Mouse (Mus musculus): ENCODE results near the gene Mast3.
A peak's percentile ranks its signal among the peaks of the same experiment; 100 is the strongest.

The Mast3 gene

DNA sequence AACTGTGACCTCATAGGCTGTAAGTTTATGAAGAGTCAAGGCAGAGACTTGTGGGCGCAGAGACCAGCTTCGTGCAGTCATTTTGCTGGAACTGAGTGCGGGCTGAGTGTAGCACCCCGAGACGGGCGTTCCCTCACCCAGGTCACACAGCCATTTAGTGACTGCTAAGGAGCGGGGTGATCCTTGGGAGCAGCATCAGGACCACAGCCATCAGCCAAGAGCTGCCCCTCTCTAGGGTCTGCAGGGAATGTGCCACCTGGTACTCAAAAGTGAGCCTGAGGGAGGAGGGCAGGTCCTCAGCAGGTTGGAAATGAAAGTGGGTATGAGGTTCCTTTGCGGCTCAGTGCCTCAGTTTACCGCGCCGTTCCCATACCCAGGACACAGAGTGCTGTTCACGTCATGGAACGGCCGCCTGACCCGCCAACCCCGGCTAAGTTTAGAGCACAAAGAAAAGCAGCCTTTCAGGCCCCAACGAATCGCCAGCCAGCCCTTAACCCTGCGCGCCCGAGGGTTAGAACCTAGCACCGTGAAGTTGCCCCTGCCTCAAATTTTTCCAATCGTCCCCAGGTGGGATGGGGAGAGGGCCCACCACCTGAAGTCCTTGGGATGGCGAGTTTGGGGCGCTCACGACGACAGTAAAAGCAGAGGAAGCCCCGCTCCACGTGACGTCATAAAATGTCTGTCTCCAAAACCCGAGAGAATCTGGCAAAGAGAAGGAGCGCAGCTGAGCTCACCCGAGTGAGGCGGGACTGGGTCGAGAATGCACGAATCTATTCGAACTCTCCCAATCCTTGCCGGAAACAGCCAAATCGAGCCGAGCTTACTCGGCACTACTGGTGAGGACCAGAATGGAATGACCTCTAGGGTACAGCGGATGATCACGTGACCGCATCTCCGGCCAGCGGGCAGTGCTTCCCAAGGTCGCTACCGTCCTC lies 60.9 kb downstream of the Mast3 start:
- DNase-seq, result no peak

DNA sequence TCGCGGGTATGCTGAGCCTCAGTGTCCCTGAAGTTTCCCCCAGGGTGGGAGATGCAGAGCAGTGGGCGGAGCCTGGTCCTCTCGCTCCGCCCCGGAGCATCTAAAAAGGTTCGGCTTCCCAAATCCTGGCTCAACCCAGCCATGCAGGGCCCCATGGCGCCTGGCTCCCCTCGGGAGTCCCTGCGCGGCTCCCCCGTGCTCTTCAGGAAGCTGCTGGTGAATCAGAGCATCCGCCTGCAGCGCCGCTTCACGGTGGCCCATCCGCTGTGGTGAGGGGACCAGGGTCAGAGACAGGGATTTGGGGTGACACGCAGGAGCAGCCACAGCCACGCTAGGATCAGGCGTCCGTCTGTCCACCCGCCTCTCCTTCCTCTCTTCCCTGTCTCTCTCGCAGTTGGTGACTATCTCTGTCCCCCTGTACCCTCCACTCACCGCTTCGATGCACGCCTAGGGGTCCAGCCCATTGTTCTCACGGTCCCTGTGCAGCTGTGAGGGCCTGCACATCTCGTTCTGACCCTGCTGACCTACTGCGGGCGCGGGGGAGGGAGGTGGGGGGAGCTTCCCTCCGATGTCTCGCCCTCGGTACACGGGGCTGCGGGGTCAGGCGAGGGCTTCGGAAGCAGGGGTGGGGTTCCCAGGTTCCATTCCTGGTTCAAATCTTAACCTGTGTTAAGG lies 61.7 kb downstream of the Mast3 start:
- no peak for DNase-seq

DNA sequence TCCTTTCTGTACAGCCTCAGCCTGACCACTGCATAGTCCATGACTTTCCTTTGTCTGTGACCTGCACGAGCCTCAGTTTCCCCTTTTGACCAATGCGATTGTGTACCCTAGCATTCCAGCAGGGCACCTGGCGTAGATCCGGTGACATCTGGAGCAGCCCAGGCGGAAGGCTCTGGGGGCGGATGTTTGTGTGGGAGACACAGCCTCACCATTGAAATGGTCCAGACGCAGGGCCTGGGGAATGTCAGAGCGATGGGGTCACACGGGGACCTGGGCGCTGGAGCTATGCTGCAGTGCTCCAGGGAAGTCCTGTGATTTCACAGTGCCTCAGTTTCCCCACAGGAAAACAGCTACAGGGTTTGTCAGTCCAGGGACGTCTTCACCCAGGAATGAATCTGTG lies 62.7 kb downstream of the Mast3 start:
- DNase-seq, result no peak

DNA sequence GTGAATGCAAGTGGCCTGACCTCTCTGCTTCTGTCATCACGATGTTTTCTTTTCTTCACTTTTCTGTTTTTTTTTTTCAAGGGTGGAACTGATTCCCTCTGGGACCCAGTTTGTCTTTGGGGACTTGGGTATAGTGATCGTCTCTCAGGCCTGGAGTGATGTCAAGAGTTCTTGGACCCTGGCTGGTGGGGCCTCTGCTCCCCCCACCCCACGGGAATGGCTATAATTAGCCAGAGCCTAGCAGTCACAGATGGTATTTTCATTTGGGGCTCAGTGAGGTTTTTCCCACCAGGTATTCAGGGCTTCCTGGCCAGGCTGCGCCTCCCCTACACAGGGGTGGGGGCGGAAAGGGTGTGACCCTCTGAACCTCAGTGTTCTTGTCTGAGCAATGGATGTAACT lies 63.2 kb downstream of the Mast3 start:
- no peak for DNase-seq

DNA sequence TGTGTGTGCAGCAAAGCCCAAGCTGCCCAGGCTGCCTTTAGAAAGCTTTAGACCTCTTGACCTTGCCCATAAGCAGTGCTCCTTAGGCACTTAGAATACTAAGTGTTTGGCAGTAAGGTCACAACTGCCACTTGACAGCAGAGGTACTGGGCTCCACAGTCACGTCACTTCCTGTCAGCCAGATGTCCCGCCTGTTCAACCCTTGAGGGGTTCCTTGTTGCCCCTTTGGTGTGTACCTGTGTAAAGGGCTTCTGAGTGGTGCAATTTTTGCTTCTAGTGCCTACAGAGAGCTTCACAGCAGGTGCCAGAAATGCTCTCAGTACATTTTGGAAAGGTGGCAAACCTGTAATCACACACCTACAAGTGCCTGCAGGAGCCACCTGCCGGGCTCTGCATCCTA lies 66.6 kb downstream of the Mast3 start:
- DNase-seq, result no peak

DNA sequence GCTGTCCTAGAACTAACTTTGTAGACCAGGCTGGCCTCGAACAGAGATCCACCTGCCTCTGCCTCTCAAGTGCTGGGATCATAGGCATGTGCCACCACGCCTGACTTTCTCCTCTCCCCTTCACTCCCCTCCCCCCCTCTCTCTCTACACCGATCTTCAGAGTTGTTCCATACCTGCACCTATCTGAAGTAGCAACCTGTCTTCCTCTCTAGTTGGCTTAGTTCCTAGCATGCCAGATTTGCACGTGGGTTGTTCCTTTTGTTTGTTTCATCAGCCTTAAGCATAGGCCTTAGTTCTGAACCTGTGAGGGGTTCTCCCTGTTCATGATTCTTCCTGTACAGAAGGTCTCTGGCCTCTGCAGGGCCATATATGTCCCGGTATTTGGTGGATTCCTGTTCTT lies 67.1 kb downstream of the Mast3 start:
- no peak for DNase-seq

DNA sequence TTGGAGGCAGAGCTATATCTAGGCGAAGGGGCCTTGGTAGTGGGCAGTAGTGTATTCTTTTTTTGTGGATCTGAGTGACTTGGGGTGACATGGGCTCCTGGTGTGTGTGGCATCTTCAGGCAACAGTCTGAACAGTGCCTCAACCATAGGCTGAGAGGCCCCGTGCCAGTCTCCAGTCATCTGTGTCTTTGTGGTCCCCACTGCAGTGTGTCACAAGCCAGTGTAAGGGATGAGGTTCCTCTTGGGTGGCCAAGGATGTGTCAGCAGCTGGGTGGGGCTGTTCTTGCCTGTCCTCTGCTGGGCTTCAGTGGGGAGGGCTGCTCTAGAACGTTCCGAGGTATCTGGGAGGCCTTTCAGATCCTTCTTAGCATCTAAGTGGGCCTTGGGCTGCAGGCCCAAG lies 73.9 kb downstream of the Mast3 start:
- peak in 1 of 2 experiments; percentile 2 for DNase-seq

DNA sequence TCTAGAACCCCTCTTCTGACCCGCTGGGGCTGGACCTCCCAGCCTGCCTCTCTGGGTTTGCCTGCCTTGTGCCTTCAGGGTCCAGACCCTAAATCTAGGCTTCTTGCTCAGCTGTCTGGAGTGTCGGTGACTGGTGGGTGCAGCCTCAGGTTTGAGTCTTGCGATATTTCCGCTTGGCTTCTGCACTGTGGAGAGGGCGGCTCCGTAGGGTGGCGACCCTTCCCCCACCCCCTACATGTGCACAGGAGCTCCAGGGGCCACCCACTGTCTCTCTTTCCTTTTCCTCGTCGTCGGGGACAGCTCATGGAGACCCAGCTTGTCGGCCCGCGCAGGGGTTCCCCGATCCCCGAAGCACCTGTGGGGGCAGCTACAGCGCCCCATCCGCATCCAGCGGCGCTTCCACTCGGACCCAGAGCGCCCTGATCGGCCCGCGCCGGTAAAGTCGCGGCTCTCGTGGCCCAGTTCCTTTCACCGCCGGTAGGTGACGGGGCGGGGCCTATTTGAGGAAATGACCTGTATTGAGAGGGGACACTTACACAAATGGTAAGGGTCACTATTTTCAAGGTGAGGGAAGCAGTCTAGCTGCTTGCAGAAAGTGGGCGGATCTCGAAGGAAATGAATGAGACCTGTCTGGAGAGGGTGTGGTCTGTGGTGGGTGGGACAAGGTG lies 74.9 kb downstream of the Mast3 start:
- peak; percentile 31 to 46 for DNase-seq
